Mouse (Mus musculus) midbrain, embryonic 14.5 days (tissue): ENCODE measurements around the gene Poc5. TPM values are rescaled to one million over a fixed set of nuclear protein-coding genes. Genes with fewer than 3 reads are reported as not detected.

Experiments used
- ATAC-seq: fragments of 200-750 bp; cut with Nextera tagmentation; 2 replicates; pipeline ENCODE4 v1.8.0; 2017; ENCODE audit warnings: moderate number of reproducible peaks, moderate library complexity; ENCODE audit not compliant: low FRiP score, low TSS enrichment
- DNase-seq: peaks from one replicate; pipeline ENCODE4 v3.0.0-alpha.2; 2015
- H3K27ac ChIP-seq: fragments of 300-500 bp; sonication (generic); replicated peaks from 2 replicates; pipeline ENCODE4 v1.5.1; 2014; ENCODE audit warnings: mild to moderate bottlenecking, low read depth, low read length, moderate library complexity
- H3K27me3 ChIP-seq: fragments of 300-500 bp; sonication (generic); 2 replicates; pipeline ENCODE4 v1.6.1; 2014; ENCODE audit warnings: low read length, control low read depth, mixed read lengths; ENCODE audit not compliant: control insufficient read depth, insufficient read depth
- H3K36me3 ChIP-seq: fragments of 300-500 bp; sonication (generic); 2 replicates; pipeline ENCODE4 v1.6.1; 2014; ENCODE audit warnings: low read length, control low read depth; ENCODE audit not compliant: control insufficient read depth, insufficient read depth
- H3K4me1 ChIP-seq: fragments of 300-500 bp; sonication (generic); 2 replicates; pipeline ENCODE4 v1.6.1; 2014; ENCODE audit warnings: mild to moderate bottlenecking, antibody characterized with exemption, low read length, control low read depth; ENCODE audit not compliant: control insufficient read depth, insufficient read depth
- H3K4me2 ChIP-seq: fragments of 300-500 bp; sonication (generic); 2 replicates; pipeline ENCODE4 v1.6.1; 2014; ENCODE audit warnings: mild to moderate bottlenecking, low read length, moderate library complexity
- H3K4me3 ChIP-seq: fragments of 300-500 bp; sonication (generic); replicated peaks from 2 replicates; pipeline ENCODE4 v1.5.1; 2014; ENCODE audit warnings: low read depth, low read length
- H3K9ac ChIP-seq: fragments of 300-500 bp; sonication (generic); replicated peaks from 2 replicates; pipeline ENCODE4 v1.6.1; 2014; ENCODE audit warnings: mild to moderate bottlenecking, low read length, moderate library complexity
- H3K9me3 ChIP-seq: fragments of 300-500 bp; sonication (generic); 2 replicates; pipeline ENCODE4 v1.6.1; 2016; ENCODE audit warnings: low read length, control low read depth, mixed read lengths; ENCODE audit not compliant: control insufficient read depth
- WGBS: fragments of 180-500 bp; shearing (Covaris S2); extraction: QIAGEN DNeasy Blood & Tissue Kit; methylation state at CpG from one replicate; pipeline ENCODE4 v1.1.7; 2014; 5-methylcytosine and 5-hydroxymethylcytosine counted together
- polyA plus RNA-seq: library from polyadenylated mRNA; unstranded; fragments of >200 nt; fragmentation: Nextera tagmentation; extraction: Ambion mirVana; gene quantifications from 2 replicates; pipeline ENCODE4 v1.2.1, GENCODE M21; 2014

The Poc5 gene
- polyA plus RNA-seq, 1 experiment from 2014 or later: 25.4 TPM

- no peak overlapping the region for H3K9ac ChIP-seq
- no peaks in the 10 kb centered on the region for H3K36me3 ChIP-seq
- H3K4me3 ChIP-seq: no peak overlapping the region
- no peaks in the 10 kb centered on the region for H3K9me3 ChIP-seq
- peak overlapping the region; percentile 23; the same call in 1 of the 2 replicates for H3K4me2 ChIP-seq
- 38% methylated on average over 13 of the region's 13 CpGs for WGBS
- DNase-seq (peak; percentile 46), ATAC-seq (no peak)
- no peak overlapping the region for H3K27ac ChIP-seq
- no peaks in the 10 kb centered on the region for H3K27me3 ChIP-seq
- no peaks in the 10 kb centered on the region for H3K4me1 ChIP-seq
Observed at GRCm38 (mm10) chr13:96435793-96436192, 47.7 kb downstream of the Poc5 start.

GRCm38 (mm10) chr13:96436921-96437320, 48.8 kb downstream of the Poc5 start:
- Histone ChIP-seq H3K9ac (no peak overlapping the region), H3K27ac (no peak overlapping the region), H3K4me1 (no peaks in the 10 kb centered on the region), H3K36me3 (no peaks in the 10 kb centered on the region), H3K4me3 (no peak overlapping the region), H3K4me2 (no peak overlapping the region), H3K9me3 (no peaks in the 10 kb centered on the region), H3K27me3 (no peaks in the 10 kb centered on the region)
- WGBS: 100% methylated on average over 1 of the region's 1 CpGs
- no peak for DNase-seq
- ATAC-seq: no peak

- Histone ChIP-seq H3K27ac (no peak overlapping the region), H3K4me1 (no peaks in the 10 kb centered on the region), H3K27me3 (no peaks in the 10 kb centered on the region), H3K9ac (no peak overlapping the region), H3K4me2 (no peak overlapping the region), H3K36me3 (no peaks in the 10 kb centered on the region), H3K4me3 (no peak overlapping the region), H3K9me3 (no peaks in the 10 kb centered on the region)
- 92% methylated on average over 4 of the region's 4 CpGs for WGBS
- no peak for DNase-seq
- no peak for ATAC-seq
Observed at GRCm38 (mm10) chr13:96440436-96440835, 52.3 kb downstream of the Poc5 start.

- ATAC-seq (no peak), DNase-seq (no peak)
- Histone ChIP-seq H3K9ac (no peak overlapping the region), H3K9me3 (no peaks in the 10 kb centered on the region), H3K36me3 (no peaks in the 10 kb centered on the region), H3K4me1 (no peaks in the 10 kb centered on the region), H3K4me3 (no peak overlapping the region), H3K27me3 (no peaks in the 10 kb centered on the region), H3K27ac (no peak overlapping the region), H3K4me2 (no peak overlapping the region)
- 78% methylated on average over 11 of the region's 11 CpGs for WGBS
Observed at GRCm38 (mm10) chr13:96450205-96450856, 62.2 kb downstream of the Poc5 start.

GRCm38 (mm10) chr13:96450869-96451268, 62.8 kb downstream of the Poc5 start:
- Histone ChIP-seq H3K4me1 (no peaks in the 10 kb centered on the region), H3K27me3 (no peaks in the 10 kb centered on the region), H3K9me3 (no peaks in the 10 kb centered on the region), H3K27ac (no peak overlapping the region), H3K4me3 (no peak overlapping the region), H3K4me2 (no peak overlapping the region), H3K36me3 (no peaks in the 10 kb centered on the region), H3K9ac (no peak overlapping the region)
- ATAC-seq: no peak
- WGBS: 92% methylated on average over 7 of the region's 7 CpGs
- no peak for DNase-seq

GRCm38 (mm10) chr13:96451386-96452140, 63.5 kb downstream of the Poc5 start:
- Histone ChIP-seq H3K27ac (no peak overlapping the region), H3K27me3 (no peaks in the 10 kb centered on the region), H3K4me3 (no peak overlapping the region), H3K36me3 (no peaks in the 10 kb centered on the region), H3K4me1 (no peaks in the 10 kb centered on the region), H3K9me3 (no peaks in the 10 kb centered on the region), H3K4me2 (no peak overlapping the region), H3K9ac (no peak overlapping the region)
- no peak for DNase-seq
- no peak for ATAC-seq
- 94% methylated on average over 11 of the region's 11 CpGs for WGBS

- ATAC-seq: no peak
- Histone ChIP-seq H3K4me1 (no peaks in the 10 kb centered on the region), H3K4me3 (no peak overlapping the region), H3K4me2 (no peak overlapping the region), H3K27me3 (no peaks in the 10 kb centered on the region), H3K9ac (no peak overlapping the region), H3K27ac (no peak overlapping the region), H3K36me3 (no peaks in the 10 kb centered on the region), H3K9me3 (no peaks in the 10 kb centered on the region)
- DNase-seq: no peak
- 89% methylated on average over 3 of the region's 3 CpGs for WGBS
Observed at GRCm38 (mm10) chr13:96452621-96453020, 64.5 kb downstream of the Poc5 start.

GRCm38 (mm10) chr13:96454288-96454687, 66.2 kb downstream of the Poc5 start:
- H3K9ac ChIP-seq: no peak overlapping the region
- H3K27me3 ChIP-seq: no peaks in the 10 kb centered on the region
- no peak overlapping the region for H3K4me2 ChIP-seq
- ATAC-seq (no peak), DNase-seq (no peak)
- WGBS: 77% methylated on average over 3 of the region's 3 CpGs
- H3K9me3 ChIP-seq: no peaks in the 10 kb centered on the region
- no peak overlapping the region for H3K27ac ChIP-seq
- no peaks in the 10 kb centered on the region for H3K4me1 ChIP-seq
- no peak overlapping the region for H3K4me3 ChIP-seq
- no peaks in the 10 kb centered on the region for H3K36me3 ChIP-seq

- no peak overlapping the region for H3K4me2 ChIP-seq
- no peaks in the 10 kb centered on the region for H3K36me3 ChIP-seq
- 95% methylated on average over 5 of the region's 5 CpGs for WGBS
- H3K27me3 ChIP-seq: no peaks in the 10 kb centered on the region
- H3K4me3 ChIP-seq: no peak overlapping the region
- no peak overlapping the region for H3K27ac ChIP-seq
- H3K9me3 ChIP-seq: no peaks in the 10 kb centered on the region
- no peaks in the 10 kb centered on the region for H3K4me1 ChIP-seq
- ATAC-seq (no peak), DNase-seq (no peak)
- H3K9ac ChIP-seq: no peak overlapping the region
Observed at GRCm38 (mm10) chr13:96457566-96457965, 69.5 kb downstream of the Poc5 start.
